Mouse (Mus musculus) spleen, postnatal 14 days (tissue): Measurements from ENCODE around the gene Gpr153.
A peak's percentile ranks its signal among the peaks of the same experiment; 100 is the strongest.

Experiments
- DNase-seq, 2 experiments: peaks; one replicate each; pipeline ENCODE4 v3.0.0; 2021 to 2022; ENCODE audit warnings: low spot score in 2 of 2

Gpr153 gene

GRCm38 (mm10) chr4:152264867-152265568, 9.0 kb upstream of the Gpr153 start:
- no peak for DNase-seq

DNA sequence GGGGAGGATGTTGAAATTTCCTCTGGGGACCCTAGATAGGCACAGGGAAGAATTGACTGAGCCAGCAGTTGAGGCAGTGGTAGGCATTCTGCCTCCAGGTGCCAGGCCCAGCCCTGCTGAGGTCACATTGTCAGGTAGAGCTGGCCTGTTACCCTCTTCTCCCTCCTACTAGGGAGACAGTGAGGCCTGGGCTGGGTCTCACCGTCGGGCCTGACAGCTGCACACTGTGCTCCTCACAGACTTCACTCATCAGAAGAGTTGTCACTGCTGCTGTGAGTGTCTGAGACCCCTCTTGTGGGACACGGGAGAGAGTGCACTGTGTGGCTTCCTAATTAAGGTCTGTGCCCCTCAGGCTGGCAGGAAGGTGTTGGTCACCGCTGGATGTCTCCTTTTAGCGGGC, 8.2 kb upstream of the Gpr153 start:
- DNase-seq, result no peak

- DNase-seq, result no peak
Measured at GRCm38 (mm10) chr4:152266236-152266895, 7.7 kb upstream of the Gpr153 start.

DNA sequence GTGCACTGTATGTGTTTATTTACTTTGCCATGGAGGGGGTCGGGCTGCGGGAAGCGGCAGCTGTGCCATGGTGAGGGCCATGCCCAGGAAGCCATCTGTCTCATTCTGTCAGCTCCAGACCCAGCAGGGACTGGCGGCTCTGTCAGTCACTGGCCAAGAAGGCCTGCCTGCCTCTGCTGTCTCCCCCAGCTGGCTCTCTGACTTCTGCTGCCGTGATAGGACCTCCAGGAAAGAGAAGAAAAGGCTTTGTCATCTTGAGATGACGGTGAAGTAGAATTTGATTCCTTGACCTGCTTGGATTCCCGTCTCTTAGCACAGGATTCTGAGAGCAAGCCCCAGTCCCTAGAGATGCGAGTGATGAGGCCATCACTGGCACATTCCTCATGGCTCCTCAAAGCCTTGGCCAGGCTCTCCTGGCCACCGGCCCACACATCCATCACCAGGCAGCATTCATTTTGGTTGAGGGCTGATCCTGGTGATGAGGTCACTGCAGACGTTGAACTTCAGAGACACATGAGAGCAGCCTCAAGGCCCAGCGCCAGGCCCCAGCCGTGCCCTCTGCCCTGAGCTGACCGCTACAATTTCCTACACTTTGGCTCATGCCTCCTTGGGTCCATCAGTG, 6.2 kb upstream of the Gpr153 start:
- no peak for DNase-seq

- DNase-seq, result no peak
Measured at GRCm38 (mm10) chr4:152269967-152270366, 4.1 kb upstream of the Gpr153 start.

GRCm38 (mm10) chr4:152270599-152270998, 3.4 kb upstream of the Gpr153 start:
- no peak for DNase-seq

DNA sequence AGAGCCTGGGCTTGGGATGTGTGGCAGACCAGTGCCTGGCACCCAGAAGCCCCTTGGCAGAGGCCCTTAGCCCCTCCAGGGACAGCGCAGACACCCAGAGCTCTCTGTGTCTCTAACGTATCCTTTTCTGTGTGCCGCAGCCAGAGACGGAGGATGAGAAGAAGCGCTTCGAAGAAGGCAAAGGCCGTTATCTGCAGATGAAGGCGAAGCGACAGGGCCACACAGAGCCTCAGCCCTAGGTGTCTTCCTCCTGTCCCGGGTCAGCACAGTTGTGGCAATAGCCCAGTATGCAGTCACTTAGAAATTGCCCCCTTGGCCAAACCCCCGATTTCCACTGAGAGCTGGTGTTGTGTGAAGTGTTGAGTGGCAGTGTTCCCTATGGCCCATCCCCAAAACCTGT, 2.7 kb upstream of the Gpr153 start:
- DNase-seq, result no peak

DNA sequence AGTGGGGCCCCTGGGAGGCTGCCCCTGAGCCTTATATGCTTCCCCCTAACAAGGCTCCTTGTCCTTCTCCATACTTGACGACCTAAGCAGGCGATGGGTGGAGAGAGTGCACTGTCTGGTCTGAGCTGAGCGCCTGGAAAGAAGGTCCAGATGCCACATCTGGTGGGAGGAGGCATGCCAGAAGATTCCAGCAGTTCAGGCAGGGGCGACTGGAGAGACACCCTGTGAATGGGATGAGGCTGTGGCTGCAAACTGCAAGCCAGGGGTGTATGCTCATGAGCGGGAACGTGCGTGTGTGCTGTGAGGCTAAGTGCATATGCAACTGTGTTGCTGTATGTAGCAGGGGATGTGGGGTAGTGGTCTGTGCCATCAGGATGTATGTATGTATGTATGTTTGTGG, 2.0 kb upstream of the Gpr153 start:
- no peak for DNase-seq

- DNase-seq, result no peak
Measured at GRCm38 (mm10) chr4:152272449-152273049, 1.5 kb upstream of the Gpr153 start.

DNA sequence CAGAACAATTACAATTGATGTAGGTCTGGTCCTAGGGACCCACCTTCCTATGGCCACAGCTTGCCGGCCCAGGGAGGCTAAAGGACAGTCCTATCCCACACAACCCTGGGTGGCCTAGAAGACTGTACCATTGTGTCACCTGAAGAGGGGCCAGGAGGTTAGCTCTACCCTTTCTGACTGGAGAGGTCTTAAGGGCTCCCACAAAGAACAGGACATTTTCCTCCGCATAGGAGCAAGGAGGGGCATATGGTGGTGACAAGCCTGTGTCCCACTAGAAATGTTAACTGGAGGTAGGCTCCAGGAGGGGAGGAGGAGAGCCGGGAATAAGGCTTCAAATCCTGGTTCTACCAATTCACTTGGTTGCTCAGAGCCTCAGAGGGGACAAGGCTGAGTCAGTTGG, 841 bp upstream of the Gpr153 start:
- DNase-seq, result no peak

- DNase-seq, result no peak
Measured at GRCm38 (mm10) chr4:152274681-152275131, 674 bp downstream of the Gpr153 start.

DNA sequence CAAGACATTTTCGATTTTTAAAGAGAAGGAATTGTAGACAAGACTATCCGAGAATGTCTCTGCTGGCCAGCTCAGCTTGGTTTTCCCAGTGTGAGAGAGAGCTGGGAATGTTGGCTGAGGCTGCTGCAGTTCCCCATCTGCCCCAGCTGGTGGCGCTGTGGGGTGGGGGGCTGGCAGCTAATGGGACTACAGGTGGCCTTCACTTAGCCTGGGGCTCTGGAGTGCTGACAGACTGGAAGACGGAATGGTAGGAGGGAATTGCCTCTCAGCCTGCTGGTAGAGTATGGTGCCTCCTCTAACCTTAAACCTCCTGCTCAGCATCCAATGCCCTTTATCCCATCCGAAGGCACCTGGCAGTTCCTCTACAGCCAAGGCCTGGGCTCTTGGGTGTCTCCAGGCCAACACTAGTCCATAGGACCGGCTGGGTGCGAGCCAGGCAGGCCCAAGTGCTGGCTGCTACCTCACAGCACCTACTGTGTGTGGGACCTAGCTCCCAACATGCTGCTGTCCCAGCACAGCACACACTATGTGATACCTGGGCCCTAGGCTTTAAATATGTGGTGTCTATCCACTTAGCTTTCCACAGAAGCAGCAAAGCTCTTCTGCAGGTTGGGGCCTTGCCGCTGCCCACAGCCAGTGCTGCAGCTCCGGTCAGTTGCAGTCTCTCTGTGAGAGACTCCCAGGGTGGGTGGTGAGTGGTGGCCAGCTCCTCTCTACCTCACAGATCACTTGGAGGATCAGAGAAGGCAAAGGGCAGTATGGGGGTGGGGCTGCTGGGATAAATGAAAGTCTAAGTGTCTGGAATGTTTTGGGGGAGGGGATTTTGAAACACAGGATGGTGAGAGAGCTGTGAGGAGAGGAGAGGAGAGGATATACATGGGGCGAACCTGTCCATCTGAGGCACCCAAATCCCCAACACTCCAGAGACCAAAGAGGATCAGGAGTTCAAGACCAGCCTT, 2.6 kb downstream of the Gpr153 start:
- no peak for DNase-seq

DNA sequence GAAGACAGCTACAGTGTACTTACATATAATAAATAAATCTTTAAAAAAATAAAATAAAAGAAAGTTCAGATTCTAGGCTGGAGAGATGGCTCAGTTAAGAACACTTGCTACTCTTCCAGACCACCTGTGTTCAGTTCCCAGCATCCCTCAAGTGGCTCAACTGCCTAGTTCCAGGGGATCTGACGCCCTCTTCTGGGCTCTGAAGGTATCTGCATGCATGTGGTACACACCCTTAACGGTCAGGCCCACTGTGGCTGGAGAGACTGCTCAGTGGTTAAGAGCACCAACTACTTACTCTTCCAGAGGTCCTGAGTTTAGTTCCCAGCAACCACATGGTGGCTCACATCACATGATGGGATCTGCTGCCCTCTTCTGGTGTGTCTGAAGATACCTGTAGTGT, 3.9 kb downstream of the Gpr153 start:
- no peak for DNase-seq

GRCm38 (mm10) chr4:152278986-152279385, 5.0 kb downstream of the Gpr153 start:
- DNase-seq, result no peak

DNA sequence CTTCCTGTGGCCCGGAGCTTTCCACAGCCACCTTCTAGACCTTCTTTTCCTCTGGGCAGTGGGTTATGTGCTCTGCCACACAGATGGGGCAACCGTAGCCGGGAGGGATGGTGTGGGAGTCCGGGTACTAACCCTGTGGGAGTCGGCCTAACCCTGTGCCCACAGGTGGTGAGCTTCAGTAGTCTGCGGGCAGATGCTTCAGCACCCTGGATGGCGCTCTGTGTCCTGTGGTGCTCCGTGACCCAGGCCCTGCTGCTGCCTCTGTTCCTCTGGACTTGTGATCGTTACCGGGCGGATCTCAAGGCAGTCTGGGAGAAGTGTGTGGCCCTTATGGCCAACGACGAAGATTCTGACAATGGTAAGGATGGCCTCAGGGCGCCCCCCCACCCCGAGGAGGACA, 7.6 kb downstream of the Gpr153 start:
- no peak for DNase-seq

- no peak for DNase-seq
Measured at GRCm38 (mm10) chr4:152282721-152283120, 8.7 kb downstream of the Gpr153 start.

DNA sequence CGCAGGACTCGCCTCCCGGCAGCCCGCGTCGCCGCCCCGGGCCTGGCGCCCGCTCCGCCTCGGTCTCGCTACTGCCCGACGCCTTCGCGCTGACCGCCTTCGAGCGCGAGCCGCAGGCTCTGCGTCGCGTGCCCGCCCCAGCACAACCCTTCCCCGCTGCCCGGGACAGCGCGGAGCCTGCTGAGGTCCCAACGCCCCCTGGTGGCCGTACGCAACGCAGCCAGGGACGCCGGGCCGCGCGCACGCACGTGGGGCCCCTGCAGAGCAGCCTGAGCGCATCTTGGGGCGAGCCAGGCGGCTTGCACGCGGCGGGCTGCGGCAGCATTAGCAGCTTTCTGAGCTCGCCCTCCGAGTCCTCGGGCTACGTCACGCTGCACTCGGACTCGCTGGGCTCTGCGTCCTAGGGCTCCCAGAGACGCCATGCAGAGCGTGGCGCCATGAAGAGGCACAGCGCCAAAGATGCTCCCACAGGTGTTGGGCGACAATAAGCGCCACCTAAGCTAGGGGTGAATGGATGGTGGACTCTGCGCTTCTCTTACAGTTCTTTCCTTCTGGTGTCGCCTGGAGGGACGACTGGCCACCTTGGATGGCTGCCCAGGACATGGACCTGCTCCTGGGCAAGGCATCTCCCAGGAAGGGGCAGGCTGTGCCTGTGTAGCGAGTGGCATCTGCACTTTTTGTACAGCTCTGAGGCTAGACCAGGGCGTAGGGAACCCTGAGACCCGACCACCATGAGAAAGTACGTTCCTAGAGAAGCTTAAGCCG, 9.3 kb downstream of the Gpr153 start:
- peak; percentile 60 to 75 for DNase-seq

- peak in 1 of 2 experiments; percentile 25 for DNase-seq
Measured at GRCm38 (mm10) chr4:152285505-152285904, 11.5 kb downstream of the Gpr153 start.

DNA sequence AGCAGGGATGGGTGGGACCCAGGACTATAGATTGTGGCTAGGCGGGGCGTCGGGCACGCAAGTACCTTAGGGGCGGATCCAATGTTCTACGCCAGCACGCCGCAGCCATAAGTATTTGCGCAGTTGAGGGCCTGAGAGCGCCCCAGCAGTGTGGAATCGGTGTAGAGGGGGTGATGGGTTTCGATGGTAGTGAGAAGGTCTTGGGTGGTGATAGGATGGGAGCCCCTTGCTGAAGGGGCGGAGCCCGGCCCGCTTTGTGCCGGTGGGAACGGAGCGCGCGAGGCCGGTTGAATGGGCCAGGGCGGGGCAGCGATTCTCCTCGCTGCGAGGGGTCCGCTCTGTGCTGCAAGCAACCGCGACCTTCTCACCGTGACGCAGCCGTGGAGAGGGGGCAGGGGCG, 12.2 kb downstream of the Gpr153 start:
- DNase-seq, result no peak

DNA sequence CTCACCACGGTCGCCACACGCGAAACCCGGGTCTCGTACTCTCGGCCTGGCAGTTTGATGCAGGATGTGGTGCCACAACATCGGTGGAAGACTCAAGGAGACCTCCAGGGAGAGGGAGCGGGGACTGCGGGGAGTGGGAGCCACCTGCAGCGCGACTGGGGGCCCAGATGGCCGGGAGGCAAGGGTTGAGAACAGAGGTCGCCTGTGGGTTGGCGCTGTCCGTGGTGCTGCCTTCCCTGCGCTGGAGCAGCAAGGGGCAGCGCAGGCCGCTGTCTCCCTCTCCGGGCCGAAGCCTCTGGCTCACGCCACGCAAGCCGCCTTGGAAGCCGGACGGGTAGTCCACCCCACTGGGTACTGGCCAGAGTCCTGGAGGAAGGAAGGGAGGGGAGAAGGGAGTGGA, 12.9 kb downstream of the Gpr153 start:
- peak; percentile 25 to 55 for DNase-seq
